Mouse (Mus musculus) embryonic facial prominence, embryonic 13.5 days (tissue): ENCODE measurements around the gene 3830417A13Rik. TPM values are rescaled to one million over a fixed set of nuclear protein-coding genes. Genes with fewer than 3 reads are reported as not detected.

Experiments used
- ATAC-seq: fragments of 200-750 bp; cut with Nextera tagmentation; 2 replicates; pipeline ENCODE4 v1.8.0; 2017; ENCODE audit warnings: low read depth; ENCODE audit not compliant: insufficient number of reproducible peaks, insufficient read depth, low FRiP score, low TSS enrichment
- H3K27ac ChIP-seq: fragments of 300-500 bp; sonication (generic); 2 replicates; pipeline ENCODE4 v1.5.1; 2015; ENCODE audit warnings: moderate library complexity, mild to moderate bottlenecking, inconsistent platforms
- H3K27me3 ChIP-seq: fragments of 300-500 bp; sonication (generic); 2 replicates; pipeline ENCODE4 v1.6.1; 2015; ENCODE audit warnings: mild to moderate bottlenecking, inconsistent platforms
- H3K36me3 ChIP-seq: fragments of 300-500 bp; sonication (generic); 2 replicates; pipeline ENCODE4 v1.6.1; 2015; ENCODE audit warnings: mild to moderate bottlenecking, inconsistent platforms
- H3K4me1 ChIP-seq: fragments of 300-500 bp; sonication (generic); 2 replicates; pipeline ENCODE4 v1.6.1; 2015; ENCODE audit warnings: inconsistent platforms
- H3K4me2 ChIP-seq: fragments of 300-500 bp; sonication (generic); 2 replicates; pipeline ENCODE4 v1.6.1; 2015; ENCODE audit warnings: moderate library complexity, mild to moderate bottlenecking, inconsistent platforms
- H3K4me3 ChIP-seq: fragments of 300-500 bp; sonication (generic); 2 replicates; pipeline ENCODE4 v1.5.1; 2015; ENCODE audit warnings: mild to moderate bottlenecking, inconsistent platforms
- H3K9ac ChIP-seq: fragments of 300-500 bp; sonication (generic); 2 replicates; pipeline ENCODE4 v1.6.1; 2015; ENCODE audit warnings: mild to moderate bottlenecking, inconsistent platforms
- H3K9me3 ChIP-seq: fragments of 300-500 bp; sonication (generic); 2 replicates; pipeline ENCODE4 v1.6.1; 2016; ENCODE audit warnings: inconsistent platforms
- WGBS: fragments of 180-500 bp; shearing (Covaris S2); methylation state at CpG from one replicate; pipeline ENCODE4 v1.1.7; 2015; ENCODE audit warnings: mixed read lengths; 5-methylcytosine and 5-hydroxymethylcytosine counted together
- polyA plus RNA-seq: library from polyadenylated mRNA; unstranded; fragments of >200 nt; fragmentation: Nextera tagmentation; extraction: Ambion mirVana; gene quantifications from 2 replicates; pipeline ENCODE4 v1.2.1, GENCODE M21; 2015

Gene 3830417A13Rik
- 1.2 and 1.3 TPM in 2 replicates for polyA plus RNA-seq

DNA sequence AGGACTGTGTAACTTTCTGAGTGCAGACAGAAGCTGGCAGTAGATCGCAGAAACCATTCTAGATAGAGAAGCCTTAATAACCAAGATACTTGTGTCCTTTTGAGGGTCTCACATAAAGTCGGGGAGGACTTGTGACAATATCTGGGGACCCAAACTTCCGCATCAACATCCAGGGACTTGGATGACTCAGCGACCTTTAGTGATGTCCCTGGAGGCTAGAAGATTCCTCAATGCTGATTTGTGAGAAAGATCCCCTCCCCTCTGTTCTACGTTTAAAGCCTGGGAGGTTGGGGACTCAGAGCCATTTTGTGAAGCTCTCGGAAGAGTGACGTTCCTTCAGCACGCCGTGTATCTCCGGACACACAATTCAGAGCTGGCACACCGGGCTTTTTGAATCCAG lies at the start of gene 3830417A13Rik:
Gene 3830417A13Rik (plus strand): TSS at position 301 of the 400 bp plus-strand sequence.
- Histone ChIP-seq H3K27me3 (no peaks in the 10 kb centered on the region), H3K9ac (no peak within 1 kb of the TSS), H3K9me3 (no peaks in the 10 kb centered on the region), H3K36me3 (no peaks in the 10 kb centered on the region), H3K4me1 (no peaks in the 10 kb centered on the region), H3K4me2 (no peak within 1 kb of the TSS), H3K27ac (no peak within 1 kb of the TSS), H3K4me3 (no peak within 1 kb of the TSS)
- 85% methylated on average over 11 of the region's 11 CpGs for WGBS
- no peak for ATAC-seq

GRCm38 (mm10) chrX:64152098-64152497 lies 21.2 kb upstream of the 3830417A13Rik start, which contains the start of gene Gm6760:
Gene Gm6760, minus strand, starts transcription at chrX:64152198.
- WGBS: 70% methylated on average over 2 of the region's 2 CpGs
- Histone ChIP-seq H3K9me3 (no peaks in the 10 kb centered on the region), H3K27me3 (no peaks in the 10 kb centered on the region), H3K4me2 (no peak within 1 kb of the TSS), H3K9ac (no peak within 1 kb of the TSS), H3K4me1 (no peaks in the 10 kb centered on the region), H3K36me3 (no peaks in the 10 kb centered on the region), H3K27ac (no peak within 1 kb of the TSS), H3K4me3 (no peak within 1 kb of the TSS)
- no peak for ATAC-seq

- no peak overlapping the region for H3K27ac ChIP-seq
- H3K9ac ChIP-seq: no peak overlapping the region
These were observed 7.9 kb downstream of the 3830417A13Rik start for GRCm38 (mm10) chrX:64181246-64181645.

More at GRCm38 (mm10) chrX:64181246-64181645, 7.9 kb downstream of the 3830417A13Rik start:
- Histone ChIP-seq H3K4me3 (no peak overlapping the region), H3K27me3 (no peaks in the 10 kb centered on the region), H3K9me3 (no peaks in the 10 kb centered on the region), H3K4me1 (no peaks in the 10 kb centered on the region), H3K4me2 (no peak overlapping the region), H3K36me3 (no peaks in the 10 kb centered on the region)
- no peak for ATAC-seq

Other genes with a start within 250 kb of the 3830417A13Rik start
- not detected in 2 replicates for gene Gm6760, start 21.4 kb upstream of the 3830417A13Rik start, polyA plus RNA-seq
- gene Slitrk4, start 103.4 kb downstream of the 3830417A13Rik start, polyA plus RNA-seq: 2.2 and 3.3 TPM in 2 replicates